Mouse (Mus musculus) adrenal gland, postnatal 4 days (tissue): Measurements from ENCODE around the gene Gcnt3. TPM values are rescaled to one million over a fixed set of nuclear protein-coding genes. Genes with fewer than 3 reads are reported as not detected.
"Not testable (repeated sequence)": the region's sequence is repeated elsewhere in the genome, so short reads cannot be mapped to it uniquely, and the experiment has no call there.

Experiments used
- DNase-seq, 2 experiments: peaks; one replicate each; pipeline ENCODE4 v3.0.0; 2021 to 2022; ENCODE audit warnings: low spot score in 2 of 2, mixed read lengths in 2 of 2
- total RNA-seq, 2 experiments: library from RNA; stranded (reverse); gene quantifications; 2 replicates each; pipeline ENCODE4 v1.2.3; 2021

The Gcnt3 gene
- total RNA-seq, 2 experiments from 2014 or later, result not detected

- no peak for DNase-seq
These were observed 7.0 kb upstream of the Gcnt3 start for GRCm38 (mm10) chr9:70044865-70045264.

- DNase-seq, result no peak
These were observed 5.0 kb upstream of the Gcnt3 start for GRCm38 (mm10) chr9:70042935-70043334.

GRCm38 (mm10) chr9:70042137-70042536 lies 4.2 kb upstream of the Gcnt3 start:
- DNase-seq, result no peak

- DNase-seq, result no peak
These were observed 2.7 kb upstream of the Gcnt3 start for GRCm38 (mm10) chr9:70040570-70040969.

GRCm38 (mm10) chr9:70039597-70040385 lies 1.9 kb upstream of the Gcnt3 start:
- no peak for DNase-seq

- no peak for DNase-seq
These were observed 1.2 kb downstream of the Gcnt3 start for GRCm38 (mm10) chr9:70036646-70037045.

- DNase-seq, result no peak
These were observed 3.2 kb downstream of the Gcnt3 start for GRCm38 (mm10) chr9:70034702-70035101.

- no peak for DNase-seq
These were observed 4.8 kb downstream of the Gcnt3 start for GRCm38 (mm10) chr9:70033056-70033455.

- no peak for DNase-seq
These were observed 5.7 kb downstream of the Gcnt3 start for GRCm38 (mm10) chr9:70032167-70032566.

GRCm38 (mm10) chr9:70025365-70026012 lies 12.4 kb downstream of the Gcnt3 start:
- DNase-seq, result no peak

GRCm38 (mm10) chr9:70024648-70025047 lies 13.2 kb downstream of the Gcnt3 start:
- no peak for DNase-seq

- DNase-seq, result not testable (repeated sequence)
These were observed 14.3 kb downstream of the Gcnt3 start for GRCm38 (mm10) chr9:70023615-70024014.

- no peak for DNase-seq
These were observed 15.8 kb downstream of the Gcnt3 start for GRCm38 (mm10) chr9:70022083-70022482.

GRCm38 (mm10) chr9:70021610-70022009 lies 16.3 kb downstream of the Gcnt3 start:
- DNase-seq, result no peak

- no peak for DNase-seq
These were observed 19.0 kb downstream of the Gcnt3 start for GRCm38 (mm10) chr9:70018879-70019278.

GRCm38 (mm10) chr9:70015632-70016031 lies 22.3 kb downstream of the Gcnt3 start:
- no peak for DNase-seq

- peak; percentile 84 to 90 for DNase-seq
These were observed 25.4 kb downstream of the Gcnt3 start, which contains the start of gene Gtf2a2 for GRCm38 (mm10) chr9:70012408-70012901. Gtf2a2 (plus strand) TSS chr9:70012550.

- no peak for DNase-seq
These were observed 26.1 kb downstream of the Gcnt3 start for GRCm38 (mm10) chr9:70011537-70012407.

- no peak for DNase-seq
These were observed 27.0 kb downstream of the Gcnt3 start for GRCm38 (mm10) chr9:70010781-70011473.

- DNase-seq, result no peak
These were observed 28.1 kb downstream of the Gcnt3 start for GRCm38 (mm10) chr9:70009754-70010304.
